Mouse (Mus musculus) brain, embryonic 14.5 days (tissue): Measurements from ENCODE around the gene Morn4.

Source experiments
- CTCF ChIP-seq: fragments of 200-500 bp; IDR thresholded peaks from 2 replicates; pipeline ENCODE4 v1.5.1; 2012; ENCODE audit warnings: inconsistent platforms, mild to moderate bottlenecking, moderate library complexity, borderline replicate concordance; ENCODE audit not compliant: insufficient read depth, insufficient read length; ENCODE audit errors: extremely low read depth
- POLR2A ChIP-seq: fragments of 200-500 bp; IDR thresholded peaks from 2 replicates; pipeline ENCODE4 v1.6.1; 2012; ENCODE audit warnings: mild to moderate bottlenecking, inconsistent platforms, borderline replicate concordance; ENCODE audit not compliant: poor library complexity, insufficient read depth, insufficient read length, severe bottlenecking; ENCODE audit errors: extremely low read depth

- TF ChIP-seq POLR2A = no peak
- no peak for TF ChIP-seq CTCF
Observed at GRCm38 (mm10) chr19:42125501-42126218, 39.5 kb upstream of the Morn4 start.
